Mouse (Mus musculus) bone marrow, adult 2 months (tissue): ENCODE data around the gene D430041D05Rik.

ENCODE experiments used
- CTCF ChIP-seq: fragments of 200-500 bp; IDR thresholded peaks from 2 replicates; pipeline ENCODE4 v1.5.1; 2011; ENCODE audit warnings: low read length, control low read depth; ENCODE audit not compliant: control insufficient read depth, insufficient read depth
- POLR2A ChIP-seq: fragments of 200-500 bp; IDR thresholded peaks from 2 replicates; pipeline ENCODE4 v1.6.1; 2011; ENCODE audit warnings: low read depth, mild to moderate bottlenecking, control low read depth, low read length, borderline replicate concordance; ENCODE audit not compliant: control insufficient read depth

DNA sequence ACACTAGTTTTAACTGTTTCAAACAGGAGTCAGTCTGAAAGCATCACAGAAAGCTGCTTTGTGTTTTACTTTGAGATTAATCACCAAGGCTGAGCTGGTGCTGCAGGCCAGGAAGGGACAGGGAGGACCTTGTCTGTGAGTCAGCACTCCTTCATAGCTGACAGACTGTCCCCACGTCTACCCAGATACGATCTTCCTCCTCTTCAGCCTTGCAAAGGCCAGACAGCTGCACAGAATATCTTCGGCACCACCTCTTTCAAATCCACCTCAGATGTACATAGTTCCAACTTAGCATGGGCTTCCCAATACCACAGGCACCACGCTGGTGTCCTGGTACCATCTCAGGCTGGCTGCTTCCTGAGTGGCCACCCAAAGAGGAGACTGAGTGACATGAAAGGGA is 232.6 kb downstream of the D430041D05Rik start:
- no peak for TF ChIP-seq POLR2A
- TF ChIP-seq CTCF = no peak
